Mouse (Mus musculus) midbrain, embryonic 13.5 days (tissue): ENCODE measurements around the gene Bfar. TPM values are rescaled to one million over a fixed set of nuclear protein-coding genes. Genes with fewer than 3 reads are reported as not detected.
A peak's percentile ranks its signal among the peaks of the same experiment; 100 is the strongest.
"Not testable (repeated sequence)": the region's sequence is repeated elsewhere in the genome, so short reads cannot be mapped to it uniquely, and the experiment has no call there.

Experiments
- ATAC-seq: fragments of 200-750 bp; cut with Nextera tagmentation; 2 replicates; pipeline ENCODE4 v1.8.0; 2017; ENCODE audit warnings: mild to moderate bottlenecking, moderate TSS enrichment, moderate library complexity
- H3K27ac ChIP-seq: fragments of 300-500 bp; sonication (generic); 2 replicates; pipeline ENCODE4 v1.5.1; 2015; ENCODE audit warnings: inconsistent platforms, mild to moderate bottlenecking, moderate library complexity
- H3K27me3 ChIP-seq: fragments of 300-500 bp; sonication (generic); 2 replicates; pipeline ENCODE4 v1.6.1; 2015; ENCODE audit warnings: mild to moderate bottlenecking, inconsistent platforms
- H3K36me3 ChIP-seq: fragments of 300-500 bp; sonication (generic); 2 replicates; pipeline ENCODE4 v1.6.1; 2015; ENCODE audit warnings: mild to moderate bottlenecking, inconsistent platforms
- H3K4me1 ChIP-seq: fragments of 300-500 bp; sonication (generic); replicated peaks from 2 replicates; pipeline ENCODE4 v1.6.1; 2015; ENCODE audit warnings: inconsistent platforms
- H3K4me2 ChIP-seq: fragments of 300-500 bp; sonication (generic); replicated peaks from 2 replicates; pipeline ENCODE4 v1.6.1; 2015; ENCODE audit warnings: moderate library complexity, mild to moderate bottlenecking, inconsistent platforms
- H3K4me3 ChIP-seq: fragments of 300-500 bp; sonication (generic); replicated peaks from 2 replicates; pipeline ENCODE4 v1.5.1; 2015; ENCODE audit warnings: mild to moderate bottlenecking, inconsistent platforms
- H3K9ac ChIP-seq: fragments of 300-500 bp; sonication (generic); replicated peaks from 2 replicates; pipeline ENCODE4 v1.6.1; 2015; ENCODE audit warnings: mild to moderate bottlenecking, inconsistent platforms
- H3K9me3 ChIP-seq: fragments of 300-500 bp; sonication (generic); 2 replicates; pipeline ENCODE4 v1.6.1; 2016; ENCODE audit warnings: mild to moderate bottlenecking, inconsistent platforms
- WGBS: fragments of 180-500 bp; shearing (Covaris S2); methylation state at CpG from one replicate; pipeline ENCODE4 v1.1.7; 2015; 5-methylcytosine and 5-hydroxymethylcytosine counted together
- polyA plus RNA-seq: library from polyadenylated mRNA; unstranded; fragments of >200 nt; fragmentation: Nextera tagmentation; extraction: Ambion mirVana; gene quantifications from 2 replicates; pipeline ENCODE4 v1.2.1, GENCODE M21; 2015

Gene Bfar
- polyA plus RNA-seq, 1 experiment from 2014 or later: 54.5 TPM

- H3K9ac ChIP-seq: no peak overlapping the region
- H3K4me2 ChIP-seq: no peak overlapping the region
- no peaks in the 10 kb centered on the region for H3K9me3 ChIP-seq
- WGBS: 86% methylated on average over 4 of the region's 4 CpGs
- H3K4me1 ChIP-seq: 0 out of 2 replicates have a peak, but pooled peaks cover 5% of the 10 kb centered on the region
- ATAC-seq: no peak
- no peaks in the 10 kb centered on the region for H3K27me3 ChIP-seq
- H3K36me3 ChIP-seq: no peaks in the 10 kb centered on the region
- no peak overlapping the region for H3K4me3 ChIP-seq
- no peak overlapping the region for H3K27ac ChIP-seq
These were observed 57.8 kb downstream of the Bfar start for GRCm38 (mm10) chr16:13729428-13729827.

GRCm38 (mm10) chr16:13730285-13731255 is 58.9 kb downstream of the Bfar start, which contains the start of gene Pla2g10:
TSS of gene Pla2g10 (minus strand) at chr16:13730983.
- WGBS: 17% methylated on average over 26 of the region's 26 CpGs
- Histone ChIP-seq H3K4me2 (peak within 1 kb of the TSS; percentile 19), H3K36me3 (no peaks in the 10 kb centered on the region), H3K4me3 (0 out of 2 replicates have a peak within 1 kb of the TSS, but pooled peaks have one; percentile 8), H3K9me3 (no peaks in the 10 kb centered on the region), H3K4me1 (0 out of 2 replicates have a peak, but pooled peaks cover 5% of the 10 kb centered on the region), H3K27ac (no peak within 1 kb of the TSS), H3K9ac (no peak within 1 kb of the TSS), H3K27me3 (no peaks in the 10 kb centered on the region)
- 0 out of 2 replicates have a peak, but pooled peaks have one; percentile 50 for ATAC-seq

GRCm38 (mm10) chr16:13732786-13733185 is 61.1 kb downstream of the Bfar start:
- H3K4me3 ChIP-seq: no peak overlapping the region
- no peaks in the 10 kb centered on the region for H3K27me3 ChIP-seq
- whole genome bisulfite sequencing: 82% methylated on average over 3 of the region's 3 CpGs
- no peaks in the 10 kb centered on the region for H3K36me3 ChIP-seq
- no peaks in the 10 kb centered on the region for H3K9me3 ChIP-seq
- H3K9ac ChIP-seq: no peak overlapping the region
- H3K4me2 ChIP-seq: no peak overlapping the region
- H3K4me1 ChIP-seq: 0 out of 2 replicates have a peak, but pooled peaks cover 5% of the 10 kb centered on the region
- H3K27ac ChIP-seq: no peak overlapping the region
- ATAC-seq: no peak

GRCm38 (mm10) chr16:13733518-13734137 is 62.0 kb downstream of the Bfar start:
- no peak for ATAC-seq
- H3K9me3 ChIP-seq: no peaks in the 10 kb centered on the region
- no peak overlapping the region for H3K4me3 ChIP-seq
- H3K27me3 ChIP-seq: no peaks in the 10 kb centered on the region
- no peak overlapping the region for H3K27ac ChIP-seq
- no peak overlapping the region for H3K9ac ChIP-seq
- WGBS: 22% methylated on average over 9 of the region's 9 CpGs
- 0 out of 2 replicates have a peak, but pooled peaks cover 5% of the 10 kb centered on the region for H3K4me1 ChIP-seq
- no peak overlapping the region for H3K4me2 ChIP-seq
- H3K36me3 ChIP-seq: no peaks in the 10 kb centered on the region

- Histone ChIP-seq H3K27ac (no peak overlapping the region), H3K36me3 (no peaks in the 10 kb centered on the region), H3K4me1 (0 out of 2 replicates have a peak, but pooled peaks cover under 1% of the 10 kb centered on the region), H3K4me3 (no peak overlapping the region), H3K4me2 (no peak overlapping the region), H3K27me3 (no peaks in the 10 kb centered on the region), H3K9me3 (no peaks in the 10 kb centered on the region), H3K9ac (no peak overlapping the region)
- no peak for ATAC-seq
- 91% methylated on average over 8 of the region's 8 CpGs for WGBS
These were observed 64.3 kb downstream of the Bfar start for GRCm38 (mm10) chr16:13735977-13736376.

- not testable (repeated sequence) for H3K36me3 ChIP-seq, H3K9me3 ChIP-seq, H3K27ac ChIP-seq, ATAC-seq, H3K9ac ChIP-seq, H3K4me2 ChIP-seq, H3K4me1 ChIP-seq, H3K4me3 ChIP-seq, H3K27me3 ChIP-seq
- 61% methylated on average over 4 of the region's 4 CpGs for WGBS
These were observed 67.4 kb downstream of the Bfar start for GRCm38 (mm10) chr16:13739044-13739443.

- Histone ChIP-seq H3K9ac (no peak overlapping the region), H3K36me3 (no peaks in the 10 kb centered on the region), H3K9me3 (no peaks in the 10 kb centered on the region), H3K4me3 (no peak overlapping the region), H3K27ac (no peak overlapping the region), H3K27me3 (no peaks in the 10 kb centered on the region), H3K4me2 (no peak overlapping the region), H3K4me1 (no peaks in the 10 kb centered on the region)
- WGBS: 71% methylated on average over 2 of the region's 2 CpGs
- no peak for ATAC-seq
These were observed 69.2 kb downstream of the Bfar start for GRCm38 (mm10) chr16:13740844-13741243.

- no peaks in the 10 kb centered on the region for H3K9me3 ChIP-seq
- ATAC-seq: no peak
- no peak overlapping the region for H3K27ac ChIP-seq
- H3K4me3 ChIP-seq: no peak overlapping the region
- H3K9ac ChIP-seq: no peak overlapping the region
- 93% methylated on average over 8 of the region's 8 CpGs for WGBS
- no peaks in the 10 kb centered on the region for H3K36me3 ChIP-seq
- no peaks in the 10 kb centered on the region for H3K4me1 ChIP-seq
- H3K27me3 ChIP-seq: no peaks in the 10 kb centered on the region
- H3K4me2 ChIP-seq: no peak overlapping the region
These were observed 76.0 kb downstream of the Bfar start for GRCm38 (mm10) chr16:13747708-13748107.

- no peak for ATAC-seq
- H3K27ac ChIP-seq: no peak overlapping the region
- no peak overlapping the region for H3K4me2 ChIP-seq
- no peaks in the 10 kb centered on the region for H3K27me3 ChIP-seq
- H3K4me3 ChIP-seq: no peak overlapping the region
- H3K36me3 ChIP-seq: no peaks in the 10 kb centered on the region
- WGBS: 67% methylated on average over 3 of the region's 3 CpGs
- H3K9ac ChIP-seq: no peak overlapping the region
- no peaks in the 10 kb centered on the region for H3K9me3 ChIP-seq
- H3K4me1 ChIP-seq: no peaks in the 10 kb centered on the region
These were observed 76.5 kb downstream of the Bfar start for GRCm38 (mm10) chr16:13748124-13748523.

- not testable (repeated sequence) for H3K27ac ChIP-seq, ATAC-seq, H3K4me1 ChIP-seq, H3K4me2 ChIP-seq, H3K9ac ChIP-seq, H3K9me3 ChIP-seq, H3K36me3 ChIP-seq, H3K4me3 ChIP-seq, H3K27me3 ChIP-seq
- WGBS: 15% methylated on average over 10 of the region's 10 CpGs
These were observed 77.2 kb downstream of the Bfar start for GRCm38 (mm10) chr16:13748813-13749212.

- H3K27me3 ChIP-seq: no peaks in the 10 kb centered on the region
- H3K36me3 ChIP-seq: no peaks in the 10 kb centered on the region
- ATAC-seq: no peak
- H3K4me2 ChIP-seq: no peak overlapping the region
- no peaks in the 10 kb centered on the region for H3K9me3 ChIP-seq
- WGBS: 41% methylated on average over 5 of the region's 5 CpGs
- H3K4me3 ChIP-seq: no peak overlapping the region
- no peak overlapping the region for H3K27ac ChIP-seq
- no peak overlapping the region for H3K9ac ChIP-seq
- no peaks in the 10 kb centered on the region for H3K4me1 ChIP-seq
These were observed 77.6 kb downstream of the Bfar start for GRCm38 (mm10) chr16:13749306-13749705.

- no peak overlapping the region for H3K4me3 ChIP-seq
- no peaks in the 10 kb centered on the region for H3K36me3 ChIP-seq
- H3K9ac ChIP-seq: no peak overlapping the region
- H3K9me3 ChIP-seq: no peaks in the 10 kb centered on the region
- peaks cover 2% of the 10 kb centered on the region; the same call in 1 of the 2 replicates for H3K4me1 ChIP-seq
- H3K27me3 ChIP-seq: no peaks in the 10 kb centered on the region
- 45% methylated on average over 3 of the region's 3 CpGs for WGBS
- H3K27ac ChIP-seq: no peak overlapping the region
- ATAC-seq: no peak
- no peak overlapping the region for H3K4me2 ChIP-seq
These were observed 78.3 kb downstream of the Bfar start for GRCm38 (mm10) chr16:13749981-13750380.
